Mouse (Mus musculus): ENCODE measurements at regions not wholly inside any gene's neighbourhood (a gene's known extent, or its start where the extent isn't known, plus 50 kb on each side); places are given as distances from the start of the nearest gene placed in this dataset.
A peak's percentile ranks its signal among the peaks of the same experiment; 100 is the strongest.

GRCm38 (mm10) chr2:131674872-131675271 is 112.8 kb upstream of the Adra1d start:
- DNase-seq (ENCODE audit: low spot score in 2 of 2): no peak

- no peak for DNase-seq (ENCODE audit: low spot score in 2 of 2)
Observed at GRCm38 (mm10) chr2:131673351-131673750, 111.3 kb upstream of the Adra1d start.

GRCm38 (mm10) chr2:131672646-131673045 is 110.6 kb upstream of the Adra1d start:
- DNase-seq (ENCODE audit: low spot score in 2 of 2): no peak

GRCm38 (mm10) chr2:131672223-131672622 is 110.1 kb upstream of the Adra1d start:
- DNase-seq (ENCODE audit: low spot score in 2 of 2): peak in 1 of 2 experiments; percentile 45

- peak in 1 of 2 experiments; percentile 52 for DNase-seq (ENCODE audit: low spot score in 2 of 2)
Observed at GRCm38 (mm10) chr2:131670876-131671275, 108.8 kb upstream of the Adra1d start.

GRCm38 (mm10) chr2:131667874-131668273 is 105.8 kb upstream of the Adra1d start:
- DNase-seq (ENCODE audit: low spot score in 2 of 2): no peak

GRCm38 (mm10) chr2:131666841-131667364 is 104.8 kb upstream of the Adra1d start:
- DNase-seq (ENCODE audit: low spot score in 2 of 2): no peak

GRCm38 (mm10) chr2:131664575-131664974 is 102.5 kb upstream of the Adra1d start:
- DNase-seq (ENCODE audit: low spot score in 2 of 2): no peak

- no peak for DNase-seq (ENCODE audit: low spot score in 2 of 2)
Observed at GRCm38 (mm10) chr2:131663199-131663809, 101.2 kb upstream of the Adra1d start.

GRCm38 (mm10) chr2:131652197-131652596 is 90.1 kb upstream of the Adra1d start:
- DNase-seq (ENCODE audit: low spot score in 2 of 2): no peak

- no peak for DNase-seq (ENCODE audit: low spot score in 2 of 2)
Observed at GRCm38 (mm10) chr2:131650611-131651153, 88.6 kb upstream of the Adra1d start.

GRCm38 (mm10) chr2:131644166-131644858 is 82.2 kb upstream of the Adra1d start:
- no peak for DNase-seq (ENCODE audit: low spot score in 2 of 2)

- peak; percentile 26 to 83 for DNase-seq (ENCODE audit: low spot score in 2 of 2)
Observed at GRCm38 (mm10) chr2:131642456-131642855, 80.4 kb upstream of the Adra1d start.

- DNase-seq (ENCODE audit: low spot score in 2 of 2): no peak
Observed at GRCm38 (mm10) chr2:131638996-131639605, 77.0 kb upstream of the Adra1d start.

GRCm38 (mm10) chr2:131635791-131636190 is 73.7 kb upstream of the Adra1d start:
- DNase-seq (ENCODE audit: low spot score in 2 of 2): no peak

GRCm38 (mm10) chr2:131617916-131618315 is 55.8 kb upstream of the Adra1d start:
- DNase-seq (ENCODE audit: low spot score in 2 of 2): no peak

GRCm38 (mm10) chr2:131612486-131612885 is 50.4 kb upstream of the Adra1d start:
- DNase-seq (ENCODE audit: low spot score in 2 of 2): no peak

All from layer of hippocampus, adult 18-20 months (tissue).